Mouse (Mus musculus): ENCODE results near the gene Kcnd2. TPM values are rescaled to one million over a fixed set of nuclear protein-coding genes. Genes with fewer than 3 reads are reported as not detected.
A peak's percentile ranks its signal among the peaks of the same experiment; 100 is the strongest.

Kcnd2 gene
- polyA plus RNA-seq, 1 experiment = 91.6 TPM

GRCm38 (mm10) chr6:21217156-21217555 lies 1.9 kb downstream of the Kcnd2 start:
- Histone ChIP-seq H3K27me3 (ENCODE audit: control insufficient read depth, insufficient read depth, low read length) (no peaks in the 10 kb centered on the region), H3K4me1 (ENCODE audit: control insufficient read depth, insufficient read depth, low read length) (peaks cover 3% of the 10 kb centered on the region; the same call in 1 of the 2 replicates), H3K27ac (ENCODE audit: insufficient read depth, low read length) (peak overlapping the region; percentile 95), H3K4me3 (replicated peaks; ENCODE audit: insufficient read depth, low read depth, low read length) (peak overlapping the region; percentile 94)
- TF ChIP-seq CTCF (IDR thresholded peaks at IDR 0.05; ENCODE audit: borderline replicate concordance, insufficient read depth, low read depth, low read length) = no peak
- no peak for TF ChIP-seq POLR2A (IDR thresholded peaks at IDR 0.05; ENCODE audit: borderline replicate concordance, insufficient read depth, low read length)
- 29% methylated on average over 10 of the region's 10 CpGs for WGBS
- DNase-seq = peak; percentile 55 to 62

- no peak for DNase-seq
- peak overlapping the region; percentile 51 for H3K4me3 ChIP-seq (replicated peaks; ENCODE audit: insufficient read depth, low read depth, low read length)
- H3K27me3 ChIP-seq (ENCODE audit: control insufficient read depth, insufficient read depth, low read length) = no peaks in the 10 kb centered on the region
- TF ChIP-seq POLR2A (IDR thresholded peaks at IDR 0.05; ENCODE audit: borderline replicate concordance, insufficient read depth, low read length) (no peak), CTCF (IDR thresholded peaks at IDR 0.05; ENCODE audit: borderline replicate concordance, insufficient read depth, low read depth, low read length) (no peak)
- WGBS = 70% methylated on average over 4 of the region's 4 CpGs
- no peak overlapping the region for H3K27ac ChIP-seq (ENCODE audit: insufficient read depth, low read length)
- H3K4me1 ChIP-seq (ENCODE audit: control insufficient read depth, insufficient read depth, low read length) = peaks cover 2% of the 10 kb centered on the region; the same call in 1 of the 2 replicates
These were observed 10.8 kb downstream of the Kcnd2 start for GRCm38 (mm10) chr6:21226124-21226523.

- WGBS = 16% methylated on average over 5 of the region's 5 CpGs
- H3K27me3 ChIP-seq (ENCODE audit: control insufficient read depth, insufficient read depth, low read length) = no peaks in the 10 kb centered on the region
- DNase-seq = peak; percentile 41 to 79
- H3K27ac ChIP-seq (ENCODE audit: insufficient read depth, low read length) = no peak overlapping the region
- peaks cover 23% of the 10 kb centered on the region for H3K4me1 ChIP-seq (ENCODE audit: control insufficient read depth, insufficient read depth, low read length)
- TF ChIP-seq CTCF (IDR thresholded peaks at IDR 0.05; ENCODE audit: borderline replicate concordance, insufficient read depth, low read depth, low read length) (no peak), POLR2A (IDR thresholded peaks at IDR 0.05; ENCODE audit: borderline replicate concordance, insufficient read depth, low read length) (no peak)
- no peak overlapping the region for H3K4me3 ChIP-seq (replicated peaks; ENCODE audit: insufficient read depth, low read depth, low read length)
These were observed 43.7 kb downstream of the Kcnd2 start for GRCm38 (mm10) chr6:21259031-21259430.

GRCm38 (mm10) chr6:21267897-21268296 lies 52.6 kb downstream of the Kcnd2 start:
- 42% methylated on average over 2 of the region's 2 CpGs for WGBS
- DNase-seq = no peak
- no peaks in the 10 kb centered on the region for H3K27me3 ChIP-seq (ENCODE audit: control insufficient read depth, insufficient read depth, low read length)
- TF ChIP-seq CTCF (IDR thresholded peaks at IDR 0.05; ENCODE audit: borderline replicate concordance, insufficient read depth, low read depth, low read length) (no peak), POLR2A (IDR thresholded peaks at IDR 0.05; ENCODE audit: borderline replicate concordance, insufficient read depth, low read length) (no peak)
- H3K4me1 ChIP-seq (ENCODE audit: control insufficient read depth, insufficient read depth, low read length) = peaks cover 5% of the 10 kb centered on the region; the same call in 1 of the 2 replicates
- H3K27ac ChIP-seq (ENCODE audit: insufficient read depth, low read length) = no peak overlapping the region
- no peak overlapping the region for H3K4me3 ChIP-seq (replicated peaks; ENCODE audit: insufficient read depth, low read depth, low read length)

GRCm38 (mm10) chr6:21277343-21277933 lies 62.1 kb downstream of the Kcnd2 start:
- TF ChIP-seq POLR2A (IDR thresholded peaks at IDR 0.05; ENCODE audit: borderline replicate concordance, insufficient read depth, low read length) = no peak
- TF ChIP-seq CTCF (IDR thresholded peaks at IDR 0.05; ENCODE audit: borderline replicate concordance, insufficient read depth, low read depth, low read length) = no peak
- H3K27ac ChIP-seq (ENCODE audit: insufficient read depth, low read length) = no peak overlapping the region
- H3K27me3 ChIP-seq (ENCODE audit: control insufficient read depth, insufficient read depth, low read length) = no peaks in the 10 kb centered on the region
- WGBS = 48% methylated on average over 6 of the region's 6 CpGs
- no peaks in the 10 kb centered on the region; the same call in 1 of the 2 replicates for H3K4me1 ChIP-seq (ENCODE audit: control insufficient read depth, insufficient read depth, low read length)
- H3K4me3 ChIP-seq (replicated peaks; ENCODE audit: insufficient read depth, low read depth, low read length) = no peak overlapping the region
- no peak for DNase-seq

GRCm38 (mm10) chr6:21304943-21305342 lies 89.6 kb downstream of the Kcnd2 start:
- no peak for TF ChIP-seq CTCF (IDR thresholded peaks at IDR 0.05; ENCODE audit: borderline replicate concordance, insufficient read depth, low read depth, low read length)
- TF ChIP-seq POLR2A (IDR thresholded peaks at IDR 0.05; ENCODE audit: borderline replicate concordance, insufficient read depth, low read length) = no peak
- Histone ChIP-seq H3K27ac (ENCODE audit: insufficient read depth, low read length) (no peak overlapping the region), H3K27me3 (ENCODE audit: control insufficient read depth, insufficient read depth, low read length) (no peaks in the 10 kb centered on the region), H3K4me3 (replicated peaks; ENCODE audit: insufficient read depth, low read depth, low read length) (no peak overlapping the region), H3K4me1 (ENCODE audit: control insufficient read depth, insufficient read depth, low read length) (no peaks in the 10 kb centered on the region; the same call in 1 of the 2 replicates)
- DNase-seq = peak in 1 of 2 experiments; percentile 33
- whole genome bisulfite sequencing = 46% methylated on average over 4 of the region's 4 CpGs

GRCm38 (mm10) chr6:21310159-21310558 lies 94.9 kb downstream of the Kcnd2 start:
- DNase-seq = no peak
- Histone ChIP-seq H3K27me3 (ENCODE audit: control insufficient read depth, insufficient read depth, low read length) (no peaks in the 10 kb centered on the region), H3K27ac (ENCODE audit: insufficient read depth, low read length) (no peak overlapping the region), H3K4me3 (replicated peaks; ENCODE audit: insufficient read depth, low read depth, low read length) (no peak overlapping the region), H3K4me1 (ENCODE audit: control insufficient read depth, insufficient read depth, low read length) (peaks cover 7% of the 10 kb centered on the region; the same call in 1 of the 2 replicates)
- TF ChIP-seq CTCF (IDR thresholded peaks at IDR 0.05; ENCODE audit: borderline replicate concordance, insufficient read depth, low read depth, low read length) (no peak), POLR2A (IDR thresholded peaks at IDR 0.05; ENCODE audit: borderline replicate concordance, insufficient read depth, low read length) (no peak)
- 90% methylated on average over 3 of the region's 3 CpGs for WGBS

- 43% methylated on average over 6 of the region's 6 CpGs for WGBS
- Histone ChIP-seq H3K27me3 (ENCODE audit: control insufficient read depth, insufficient read depth, low read length) (no peaks in the 10 kb centered on the region), H3K27ac (ENCODE audit: insufficient read depth, low read length) (no peak overlapping the region), H3K4me1 (ENCODE audit: control insufficient read depth, insufficient read depth, low read length) (peaks cover 14% of the 10 kb centered on the region; the same call in 1 of the 2 replicates), H3K4me3 (replicated peaks; ENCODE audit: insufficient read depth, low read depth, low read length) (no peak overlapping the region)
- no peak for TF ChIP-seq POLR2A (IDR thresholded peaks at IDR 0.05; ENCODE audit: borderline replicate concordance, insufficient read depth, low read length)
- no peak for TF ChIP-seq CTCF (IDR thresholded peaks at IDR 0.05; ENCODE audit: borderline replicate concordance, insufficient read depth, low read depth, low read length)
- peak; percentile 33 to 47 for DNase-seq
These were observed 106.1 kb downstream of the Kcnd2 start for GRCm38 (mm10) chr6:21321407-21321806.

All from cerebellum, adult 2 months (tissue).